Mouse (Mus musculus): Measurements from ENCODE around the gene Med16. TPM values are rescaled to one million over a fixed set of nuclear protein-coding genes. Genes with fewer than 3 reads are reported as not detected.

The Med16 gene
- polyA plus RNA-seq, 1 experiment from 2014 or later: 36.5 TPM

GRCm38 (mm10) chr10:79931797-79932196 is 23.1 kb upstream of the Med16 start:
- Histone ChIP-seq H3K36me3 (replicated peaks; ENCODE audit: control insufficient read depth, insufficient read depth, low read depth, low read length) (no peaks in the 10 kb centered on the region; the same call in 1 of the 2 replicates), H3K4me2 (ENCODE audit: low read depth, low read length) (no peak overlapping the region), H3K27ac (replicated peaks; ENCODE audit: low read depth, low read length) (no peak overlapping the region), H3K4me3 (ENCODE audit: low read depth, low read length) (no peak overlapping the region), H3K27me3 (ENCODE audit: control insufficient read depth, insufficient read depth, low read length) (no peaks in the 10 kb centered on the region), H3K4me1 (ENCODE audit: control insufficient read depth, insufficient read depth, low read length) (peaks cover 16% of the 10 kb centered on the region; the same call in 1 of the 2 replicates), H3K9ac (replicated peaks; ENCODE audit: low read length) (no peak overlapping the region; the same call in 1 of the 2 replicates), H3K9me3 (replicated peaks; ENCODE audit: control insufficient read depth, low read length) (no peaks in the 10 kb centered on the region)
- DNase-seq (ENCODE audit: low spot score): no peak
- ATAC-seq (replicated peaks; ENCODE audit: insufficient number of reproducible peaks, low FRiP score, low TSS enrichment, low read depth): no peak
- 89% methylated on average over 9 of the region's 9 CpGs for whole genome bisulfite sequencing

GRCm38 (mm10) chr10:79930826-79931186 is 22.1 kb upstream of the Med16 start:
- DNase-seq (ENCODE audit: low spot score): no peak
- no peaks in the 10 kb centered on the region for H3K9me3 ChIP-seq (replicated peaks; ENCODE audit: control insufficient read depth, low read length)
- H3K9ac ChIP-seq (replicated peaks; ENCODE audit: low read length): no peak overlapping the region
- H3K4me1 ChIP-seq (ENCODE audit: control insufficient read depth, insufficient read depth, low read length): peaks cover 18% of the 10 kb centered on the region; the same call in 1 of the 2 replicates
- no peak overlapping the region for H3K4me3 ChIP-seq (ENCODE audit: low read depth, low read length)
- no peaks in the 10 kb centered on the region for H3K27me3 ChIP-seq (ENCODE audit: control insufficient read depth, insufficient read depth, low read length)
- 90% methylated on average over 16 of the region's 16 CpGs for WGBS
- no peak for ATAC-seq (replicated peaks; ENCODE audit: insufficient number of reproducible peaks, low FRiP score, low TSS enrichment, low read depth)
- H3K36me3 ChIP-seq (replicated peaks; ENCODE audit: control insufficient read depth, insufficient read depth, low read depth, low read length): no peaks in the 10 kb centered on the region; the same call in 1 of the 2 replicates
- H3K4me2 ChIP-seq (ENCODE audit: low read depth, low read length): no peak overlapping the region
- H3K27ac ChIP-seq (replicated peaks; ENCODE audit: low read depth, low read length): no peak overlapping the region

GRCm38 (mm10) chr10:79929967-79930825 is 21.5 kb upstream of the Med16 start:
- Histone ChIP-seq H3K9ac (replicated peaks; ENCODE audit: low read length) (no peak overlapping the region), H3K36me3 (replicated peaks; ENCODE audit: control insufficient read depth, insufficient read depth, low read depth, low read length) (no peaks in the 10 kb centered on the region; the same call in 1 of the 2 replicates), H3K4me3 (ENCODE audit: low read depth, low read length) (no peak overlapping the region), H3K4me1 (ENCODE audit: control insufficient read depth, insufficient read depth, low read length) (peaks cover 18% of the 10 kb centered on the region; the same call in 1 of the 2 replicates), H3K27me3 (ENCODE audit: control insufficient read depth, insufficient read depth, low read length) (no peaks in the 10 kb centered on the region), H3K4me2 (ENCODE audit: low read depth, low read length) (no peak overlapping the region), H3K27ac (replicated peaks; ENCODE audit: low read depth, low read length) (no peak overlapping the region), H3K9me3 (replicated peaks; ENCODE audit: control insufficient read depth, low read length) (no peaks in the 10 kb centered on the region)
- 92% methylated on average over 18 of the region's 18 CpGs for WGBS
- ATAC-seq (replicated peaks; ENCODE audit: insufficient number of reproducible peaks, low FRiP score, low TSS enrichment, low read depth): no peak
- no peak for DNase-seq (ENCODE audit: low spot score)

- peak overlapping the region; percentile 68; the same call in 1 of the 2 replicates for H3K27ac ChIP-seq (replicated peaks; ENCODE audit: low read depth, low read length)
- no peaks in the 10 kb centered on the region; the same call in 1 of the 2 replicates for H3K36me3 ChIP-seq (replicated peaks; ENCODE audit: control insufficient read depth, insufficient read depth, low read depth, low read length)
- H3K4me1 ChIP-seq (ENCODE audit: control insufficient read depth, insufficient read depth, low read length): peaks cover 18% of the 10 kb centered on the region; the same call in 1 of the 2 replicates
- no peaks in the 10 kb centered on the region for H3K27me3 ChIP-seq (ENCODE audit: control insufficient read depth, insufficient read depth, low read length)
- ATAC-seq (replicated peaks; ENCODE audit: insufficient number of reproducible peaks, low FRiP score, low TSS enrichment, low read depth) (no peak), DNase-seq (ENCODE audit: low spot score) (peak; percentile 36)
- no peaks in the 10 kb centered on the region for H3K9me3 ChIP-seq (replicated peaks; ENCODE audit: control insufficient read depth, low read length)
- peak overlapping the region; percentile 68 for H3K4me2 ChIP-seq (ENCODE audit: low read depth, low read length)
- WGBS: 20% methylated on average over 8 of the region's 9 CpGs
- H3K9ac ChIP-seq (replicated peaks; ENCODE audit: low read length): peak overlapping the region; percentile 48
- peak overlapping the region; percentile 72 for H3K4me3 ChIP-seq (ENCODE audit: low read depth, low read length)
Measured at GRCm38 (mm10) chr10:79928907-79929701, 20.4 kb upstream of the Med16 start.

- peaks cover 18% of the 10 kb centered on the region; the same call in 1 of the 2 replicates for H3K4me1 ChIP-seq (ENCODE audit: control insufficient read depth, insufficient read depth, low read length)
- DNase-seq (ENCODE audit: low spot score): peak; percentile 61
- peak overlapping the region; percentile 84 for H3K27ac ChIP-seq (replicated peaks; ENCODE audit: low read depth, low read length)
- H3K27me3 ChIP-seq (ENCODE audit: control insufficient read depth, insufficient read depth, low read length): peaks cover 2% of the 10 kb centered on the region; the same call in 1 of the 2 replicates
- no peaks in the 10 kb centered on the region for H3K9me3 ChIP-seq (replicated peaks; ENCODE audit: control insufficient read depth, low read length)
- no peaks in the 10 kb centered on the region; the same call in 1 of the 2 replicates for H3K36me3 ChIP-seq (replicated peaks; ENCODE audit: control insufficient read depth, insufficient read depth, low read depth, low read length)
- peak overlapping the region; percentile 72 for H3K4me3 ChIP-seq (ENCODE audit: low read depth, low read length)
- H3K9ac ChIP-seq (replicated peaks; ENCODE audit: low read length): peak overlapping the region; percentile 84
- peak overlapping the region; percentile 68 for H3K4me2 ChIP-seq (ENCODE audit: low read depth, low read length)
- under 1% methylated on average over 24 of the region's 29 CpGs for WGBS
- ATAC-seq (replicated peaks; ENCODE audit: insufficient number of reproducible peaks, low FRiP score, low TSS enrichment, low read depth): no peak
Measured at GRCm38 (mm10) chr10:79928030-79928694, 19.4 kb upstream of the Med16 start.

- peaks cover 9% of the 10 kb centered on the region for H3K27me3 ChIP-seq (ENCODE audit: control insufficient read depth, insufficient read depth, low read length)
- under 1% methylated on average over 54 of the region's 54 CpGs for WGBS
- H3K36me3 ChIP-seq (replicated peaks; ENCODE audit: control insufficient read depth, insufficient read depth, low read depth, low read length): no peaks in the 10 kb centered on the region; the same call in 1 of the 2 replicates
- H3K4me2 ChIP-seq (ENCODE audit: low read depth, low read length): peak overlapping the region; percentile 68
- H3K9me3 ChIP-seq (replicated peaks; ENCODE audit: control insufficient read depth, low read length): no peaks in the 10 kb centered on the region
- peaks cover 13% of the 10 kb centered on the region; the same call in 1 of the 2 replicates for H3K4me1 ChIP-seq (ENCODE audit: control insufficient read depth, insufficient read depth, low read length)
- peak overlapping the region; percentile 84 for H3K27ac ChIP-seq (replicated peaks; ENCODE audit: low read depth, low read length)
- ATAC-seq (replicated peaks; ENCODE audit: insufficient number of reproducible peaks, low FRiP score, low TSS enrichment, low read depth) (peak; percentile 40), DNase-seq (ENCODE audit: low spot score) (peak; percentile 73)
- peak overlapping the region; percentile 72 for H3K4me3 ChIP-seq (ENCODE audit: low read depth, low read length)
- peak overlapping the region; percentile 84 for H3K9ac ChIP-seq (replicated peaks; ENCODE audit: low read length)
Measured at GRCm38 (mm10) chr10:79927324-79928029, 18.8 kb upstream of the Med16 start.
